Mouse (Mus musculus): ENCODE data around the gene Bbs12. TPM values are rescaled to one million over a fixed set of nuclear protein-coding genes. Genes with fewer than 3 reads are reported as not detected.
A peak's percentile ranks its signal among the peaks of the same experiment; 100 is the strongest.

Gene Bbs12
- polyA plus RNA-seq (2015; fragmentation: Nextera tagmentation; extraction: Ambion mirVana): 1.4 and 1.5 TPM in 2 replicates

DNA sequence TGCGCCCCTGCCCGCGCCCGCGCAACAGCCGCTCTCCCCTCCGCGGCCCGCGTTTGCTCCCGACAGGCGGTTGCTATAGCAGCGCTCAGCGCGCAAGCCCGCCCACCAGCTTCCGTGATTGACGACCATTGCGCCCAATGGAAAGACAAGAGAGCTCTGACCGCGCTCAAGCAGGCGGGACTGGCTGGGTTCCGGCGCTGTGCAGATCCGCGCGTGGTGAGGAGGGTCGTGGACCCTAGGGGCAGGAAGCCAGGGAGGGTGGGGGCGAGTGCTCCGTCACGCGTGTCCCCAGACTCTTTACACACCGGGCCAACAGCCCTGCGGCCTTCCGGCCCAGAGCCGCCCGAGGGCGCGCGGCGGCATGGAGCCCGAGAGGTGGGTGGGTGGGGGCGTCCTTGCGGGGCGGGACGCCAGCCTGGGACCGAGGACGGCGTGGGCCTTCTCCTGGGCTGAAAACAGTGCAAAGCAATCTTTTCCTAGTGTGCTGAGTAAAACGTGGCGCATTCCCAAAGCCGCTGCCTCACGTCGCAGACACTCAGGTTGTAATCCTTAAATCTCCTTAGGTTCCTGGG is at the start of gene Bbs12, which contains the start of gene Cetn4:
TSS of gene Bbs12 (plus strand) at position 185 of the 572 bp plus-strand sequence.
TSS of gene Cetn4 (minus strand) at position 339 of the 572 bp plus-strand sequence.
- 2% methylated on average over 51 of the region's 54 CpGs for WGBS (ENCODE audit: insufficient replicate concordance)

DNA sequence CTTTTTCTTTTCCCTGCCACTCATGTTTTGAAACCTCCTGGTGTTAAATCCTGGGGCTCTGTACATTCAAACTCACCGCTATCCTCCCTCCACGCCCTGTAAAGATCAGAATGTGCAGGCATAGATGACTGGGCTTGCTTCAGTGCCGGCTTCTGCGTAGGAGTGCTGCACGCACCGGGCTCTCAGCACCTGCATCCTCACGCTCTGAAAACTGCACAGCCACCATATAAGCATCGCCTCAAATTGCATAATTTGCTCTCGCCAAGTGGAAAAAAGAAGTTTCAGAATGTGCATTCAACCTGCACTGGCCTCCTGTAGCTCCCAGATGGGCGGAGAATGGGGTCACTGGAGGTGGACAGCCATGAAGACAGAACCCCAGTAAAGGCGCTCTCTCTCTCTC is 44.0 kb upstream of the Bbs12 start:
- Histone ChIP-seq H3K9me3 (ENCODE audit: low read length) (no peaks in the 10 kb centered on the region), H3K27me3 (ENCODE audit: insufficient read depth, low read length) (no peaks in the 10 kb centered on the region), H3K4me3 (ENCODE audit: low read depth, low read length) (no peak overlapping the region), H3K4me1 (ENCODE audit: insufficient read depth) (no peaks in the 10 kb centered on the region), H3K9ac (replicated peaks) (no peak overlapping the region), H3K36me3 (replicated peaks; ENCODE audit: insufficient read depth, low read length) (no peaks in the 10 kb centered on the region), H3K27ac (ENCODE audit: low read depth) (no peak overlapping the region), H3K4me2 (ENCODE audit: low read depth, low read length) (no peak overlapping the region)
- no peak for TF ChIP-seq EP300 (IDR thresholded peaks at IDR 0.05; ENCODE audit: low read depth)
- no peak for TF ChIP-seq CTCF (IDR thresholded peaks at IDR 0.05; ENCODE audit: low read depth)
- no peak for ATAC-seq
- DNase-seq: no peak
- 82% methylated on average over 11 of the region's 11 CpGs for WGBS (ENCODE audit: insufficient replicate concordance)

More for the DNA sequence above, at the start of gene Bbs12, which contains the start of gene Cetn4:
- peak within 1 kb of the TSS; percentile 95 for H3K4me3 ChIP-seq (ENCODE audit: low read depth, low read length)
- peak; percentile 95 for DNase-seq
- no peaks in the 10 kb centered on the region for H3K36me3 ChIP-seq (replicated peaks; ENCODE audit: insufficient read depth, low read length)
- peak within 1 kb of the TSS; percentile 72 for H3K27ac ChIP-seq (ENCODE audit: low read depth)
- ATAC-seq: peak; percentile 99
- H3K9ac ChIP-seq (replicated peaks): peak within 1 kb of the TSS; percentile 91
- H3K4me2 ChIP-seq (ENCODE audit: low read depth, low read length): peak within 1 kb of the TSS; percentile 97
- H3K4me1 ChIP-seq (ENCODE audit: insufficient read depth): peaks cover 4% of the 10 kb centered on the region; the same call in 1 of the 2 replicates
- H3K9me3 ChIP-seq (ENCODE audit: low read length): no peaks in the 10 kb centered on the region
- H3K27me3 ChIP-seq (ENCODE audit: insufficient read depth, low read length): no peaks in the 10 kb centered on the region
- TF ChIP-seq CTCF (IDR thresholded peaks at IDR 0.05; ENCODE audit: low read depth) (no peak), EP300 (IDR thresholded peaks at IDR 0.05; ENCODE audit: low read depth) (no peak)

DNA sequence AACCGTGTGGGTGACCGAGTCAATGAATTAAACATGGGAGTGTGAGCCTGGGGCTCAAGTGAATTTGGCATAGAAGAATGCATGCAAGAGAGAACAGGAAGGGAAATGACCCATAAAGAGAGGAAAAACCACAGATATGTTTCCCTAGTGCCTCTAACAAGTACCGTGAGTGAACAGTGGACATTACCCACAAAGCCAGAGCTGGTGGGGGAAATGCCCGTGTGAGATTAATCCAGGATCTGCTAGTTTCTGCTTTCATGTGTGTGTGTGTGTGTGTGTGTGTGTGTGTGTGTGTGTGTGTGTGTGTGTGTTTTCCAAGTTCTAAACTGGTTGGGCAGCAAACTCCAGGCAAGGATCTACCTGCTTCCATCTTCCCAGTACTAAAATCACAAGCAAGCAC is 42.4 kb upstream of the Bbs12 start:
- no peaks in the 10 kb centered on the region for H3K9me3 ChIP-seq (ENCODE audit: low read length)
- no peak overlapping the region for H3K4me3 ChIP-seq (ENCODE audit: low read depth, low read length)
- no peak overlapping the region for H3K4me2 ChIP-seq (ENCODE audit: low read depth, low read length)
- no peak overlapping the region for H3K27ac ChIP-seq (ENCODE audit: low read depth)
- TF ChIP-seq CTCF (IDR thresholded peaks at IDR 0.05; ENCODE audit: low read depth) (no peak), EP300 (IDR thresholded peaks at IDR 0.05; ENCODE audit: low read depth) (no peak)
- WGBS (ENCODE audit: insufficient replicate concordance): 57% methylated on average over 4 of the region's 4 CpGs
- H3K4me1 ChIP-seq (ENCODE audit: insufficient read depth): no peaks in the 10 kb centered on the region
- no peaks in the 10 kb centered on the region for H3K36me3 ChIP-seq (replicated peaks; ENCODE audit: insufficient read depth, low read length)
- ATAC-seq: no peak
- no peaks in the 10 kb centered on the region for H3K27me3 ChIP-seq (ENCODE audit: insufficient read depth, low read length)
- no peak overlapping the region for H3K9ac ChIP-seq (replicated peaks)
- no peak for DNase-seq

DNA sequence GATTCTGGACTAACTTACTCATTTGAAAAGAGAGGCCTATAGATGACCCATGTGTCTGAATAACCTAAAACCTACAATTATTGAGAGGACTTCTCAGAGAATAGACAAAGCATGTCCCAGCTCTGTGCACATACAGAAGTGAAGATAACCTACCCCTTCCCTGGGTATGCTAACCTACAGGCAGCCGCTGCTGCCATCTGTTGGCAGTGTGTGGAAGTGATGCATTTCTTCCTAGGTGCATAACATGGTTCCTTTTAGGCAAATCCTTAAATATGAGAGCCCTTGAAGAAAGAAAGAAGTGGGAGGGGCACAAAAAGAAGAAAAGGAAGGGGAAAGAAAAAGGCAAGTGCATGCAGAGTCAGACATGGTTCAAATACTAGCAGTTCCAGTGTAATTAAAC is 41.1 kb upstream of the Bbs12 start:
- peak; percentile 44 for DNase-seq
- no peak overlapping the region for H3K27ac ChIP-seq (ENCODE audit: low read depth)
- 4% methylated on average over 1 of the region's 1 CpGs for WGBS (ENCODE audit: insufficient replicate concordance)
- no peak overlapping the region for H3K4me2 ChIP-seq (ENCODE audit: low read depth, low read length)
- no peak for ATAC-seq
- H3K36me3 ChIP-seq (replicated peaks; ENCODE audit: insufficient read depth, low read length): no peaks in the 10 kb centered on the region
- no peaks in the 10 kb centered on the region for H3K4me1 ChIP-seq (ENCODE audit: insufficient read depth)
- H3K27me3 ChIP-seq (ENCODE audit: insufficient read depth, low read length): no peaks in the 10 kb centered on the region
- TF ChIP-seq CTCF (IDR thresholded peaks at IDR 0.05; ENCODE audit: low read depth): peak; percentile 86
- no peak for TF ChIP-seq EP300 (IDR thresholded peaks at IDR 0.05; ENCODE audit: low read depth)
- H3K4me3 ChIP-seq (ENCODE audit: low read depth, low read length): no peak overlapping the region
- H3K9ac ChIP-seq (replicated peaks): no peak overlapping the region
- H3K9me3 ChIP-seq (ENCODE audit: low read length): no peaks in the 10 kb centered on the region

DNA sequence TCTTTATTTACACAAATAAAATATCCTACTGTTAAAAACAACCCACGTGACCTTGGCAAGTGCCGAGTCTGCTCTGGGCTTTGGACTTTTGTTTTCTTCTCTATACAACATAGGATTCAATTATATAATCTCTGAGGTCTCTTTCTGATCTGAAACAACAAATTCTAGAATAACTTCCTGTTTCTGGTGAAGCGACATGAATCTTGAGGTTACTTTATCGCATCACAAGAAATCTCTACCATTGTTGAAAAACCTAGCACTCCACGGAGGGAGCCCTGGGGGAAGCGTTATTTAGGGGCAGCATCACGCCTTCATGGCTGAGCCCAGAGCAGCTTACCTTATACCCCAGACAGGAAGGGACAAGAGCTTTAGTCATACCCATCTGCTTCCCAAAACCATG is 39.3 kb upstream of the Bbs12 start:
- Histone ChIP-seq H3K9me3 (ENCODE audit: low read length) (no peaks in the 10 kb centered on the region), H3K4me2 (ENCODE audit: low read depth, low read length) (no peak overlapping the region), H3K27ac (ENCODE audit: low read depth) (no peak overlapping the region), H3K36me3 (replicated peaks; ENCODE audit: insufficient read depth, low read length) (no peaks in the 10 kb centered on the region), H3K27me3 (ENCODE audit: insufficient read depth, low read length) (no peaks in the 10 kb centered on the region), H3K4me3 (ENCODE audit: low read depth, low read length) (no peak overlapping the region), H3K4me1 (ENCODE audit: insufficient read depth) (no peaks in the 10 kb centered on the region), H3K9ac (replicated peaks) (no peak overlapping the region)
- no peak for TF ChIP-seq EP300 (IDR thresholded peaks at IDR 0.05; ENCODE audit: low read depth)
- TF ChIP-seq CTCF (IDR thresholded peaks at IDR 0.05; ENCODE audit: low read depth): no peak
- 52% methylated on average over 7 of the region's 7 CpGs for WGBS (ENCODE audit: insufficient replicate concordance)
- DNase-seq (no peak), ATAC-seq (no peak)

DNA sequence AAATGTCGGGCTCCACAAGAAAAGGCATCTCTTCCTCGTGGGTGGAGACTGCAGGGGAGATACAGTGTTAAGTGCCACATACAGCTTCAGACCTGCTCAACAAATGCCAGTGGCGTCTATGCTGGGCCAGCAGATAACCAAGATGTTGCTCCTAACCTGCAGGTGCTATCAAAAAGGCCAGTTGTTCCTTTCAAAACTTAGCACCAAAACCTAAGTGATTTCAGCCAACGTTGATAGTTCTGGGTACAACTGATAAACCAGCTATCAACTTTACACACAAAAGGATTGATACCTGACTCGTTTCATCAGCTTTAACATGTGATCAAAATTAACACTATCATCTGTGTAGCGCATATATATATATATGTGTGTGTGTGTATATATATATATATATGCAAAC is 37.7 kb upstream of the Bbs12 start:
- DNase-seq (no peak), ATAC-seq (peak; percentile 66)
- no peak overlapping the region for H3K4me3 ChIP-seq (ENCODE audit: low read depth, low read length)
- no peaks in the 10 kb centered on the region for H3K36me3 ChIP-seq (replicated peaks; ENCODE audit: insufficient read depth, low read length)
- 40% methylated on average over 6 of the region's 6 CpGs for WGBS (ENCODE audit: insufficient replicate concordance)
- H3K9ac ChIP-seq (replicated peaks): no peak overlapping the region
- H3K27me3 ChIP-seq (ENCODE audit: insufficient read depth, low read length): no peaks in the 10 kb centered on the region
- TF ChIP-seq CTCF (IDR thresholded peaks at IDR 0.05; ENCODE audit: low read depth) (no peak), EP300 (IDR thresholded peaks at IDR 0.05; ENCODE audit: low read depth) (peak; percentile 89)
- no peak overlapping the region for H3K27ac ChIP-seq (ENCODE audit: low read depth)
- no peak overlapping the region for H3K4me2 ChIP-seq (ENCODE audit: low read depth, low read length)
- H3K4me1 ChIP-seq (ENCODE audit: insufficient read depth): no peaks in the 10 kb centered on the region
- no peaks in the 10 kb centered on the region for H3K9me3 ChIP-seq (ENCODE audit: low read length)

All from liver, postnatal 0 days (tissue).